Mouse (Mus musculus) erythroid progenitor cell, adult 5-6 weeks (primary cell): ENCODE data around the gene Gstp1. TPM values are rescaled to one million over a fixed set of nuclear protein-coding genes. Genes with fewer than 3 reads are reported as not detected.
"Not testable (repeated sequence)": the region's sequence is repeated elsewhere in the genome, so short reads cannot be mapped to it uniquely, and the experiment has no call there.

ENCODE experiments used
- ATAC-seq: replicated peaks from 2 replicates; pipeline ENCODE4 v1.8.0; 2016; ENCODE audit warnings: moderate number of reproducible peaks, mild to moderate bottlenecking, moderate TSS enrichment, inconsistent platforms; ENCODE audit not compliant: poor library complexity, low FRiP score, severe bottlenecking
- total RNA-seq, 2 experiments: library from RNA; stranded (forward) in 1 of 2; stranded (reverse) in 1 of 2; fragments of 150-400 nt in 1 of 2; fragments of 186-747, 209-891 nt in 1 of 2; gene quantifications; 2 replicates each; pipeline versions ENCODE4 v1.2.3 to v1.2.4; 2015 to 2017; ENCODE audit warnings: low replicate concordance in 2 of 2

The Gstp1 gene
- total RNA-seq, 2 experiments from 2014 or later = 22.8 to 185 TPM

DNA sequence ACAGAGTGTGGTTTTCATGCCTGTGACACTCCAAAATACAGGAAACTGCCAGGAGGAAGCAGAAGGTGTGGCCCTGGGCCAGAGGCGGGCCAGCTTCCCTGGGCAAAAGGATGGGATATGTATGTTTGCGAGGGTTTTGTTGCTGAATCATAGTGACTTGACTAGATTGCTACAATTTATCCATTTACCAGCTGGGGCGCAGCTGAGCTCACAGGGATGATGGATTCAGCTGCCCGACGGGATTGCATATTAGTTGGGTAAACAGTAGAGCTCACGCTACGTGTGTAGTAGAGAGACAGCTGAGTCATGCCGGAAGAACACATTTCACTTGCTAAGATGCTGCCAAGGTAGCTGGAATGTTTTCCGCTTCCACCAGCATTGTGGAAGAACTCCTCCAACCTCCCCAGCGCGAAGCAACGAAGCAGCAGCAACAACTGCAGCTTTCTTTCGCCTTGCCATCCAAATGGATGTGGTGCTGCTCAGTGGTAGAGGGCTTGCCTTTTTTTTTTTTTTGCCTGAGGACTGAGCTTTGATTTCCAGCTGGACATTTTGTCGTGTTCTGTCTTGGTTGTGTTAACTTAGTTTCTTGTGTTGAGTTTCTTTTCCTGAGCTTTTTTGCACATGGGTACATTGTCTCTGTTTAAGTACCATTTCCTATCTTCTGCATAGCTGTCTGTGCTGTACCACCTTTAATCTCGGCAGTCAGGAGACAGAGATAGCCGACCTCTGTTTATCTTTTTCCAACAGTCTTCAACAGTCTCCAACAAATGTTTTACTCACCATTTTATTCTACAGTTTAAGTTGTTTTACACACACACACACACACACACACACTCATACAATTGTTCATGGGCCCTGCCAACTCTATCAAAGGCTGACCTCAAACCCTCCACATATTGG is 8.4 kb upstream of the Gstp1 start, which contains the start of gene Gstp2:
Gstp2 (minus strand) TSS at position 58 of the 900 bp plus-strand sequence.
- ATAC-seq = peak; percentile 86

DNA sequence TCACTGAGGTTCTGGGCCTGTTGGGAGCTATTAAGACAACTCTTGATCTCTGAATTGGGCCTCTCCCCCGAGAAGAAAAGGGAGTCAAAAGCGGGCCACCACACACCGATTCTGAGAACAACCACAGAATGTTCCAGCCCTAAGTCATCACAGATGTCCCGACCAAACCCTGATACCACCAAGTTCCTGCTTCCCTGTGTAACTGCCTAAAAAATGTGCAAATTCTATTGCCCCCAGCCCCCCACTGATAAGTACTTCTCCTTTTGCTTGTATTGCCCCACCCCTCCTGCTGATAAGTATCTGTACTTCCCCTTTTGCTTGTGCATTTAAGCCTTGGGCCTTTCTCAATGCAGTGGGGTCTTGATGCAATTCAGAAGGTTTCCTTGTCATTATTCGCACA is 6.3 kb upstream of the Gstp1 start:
- not testable (repeated sequence) for ATAC-seq

DNA sequence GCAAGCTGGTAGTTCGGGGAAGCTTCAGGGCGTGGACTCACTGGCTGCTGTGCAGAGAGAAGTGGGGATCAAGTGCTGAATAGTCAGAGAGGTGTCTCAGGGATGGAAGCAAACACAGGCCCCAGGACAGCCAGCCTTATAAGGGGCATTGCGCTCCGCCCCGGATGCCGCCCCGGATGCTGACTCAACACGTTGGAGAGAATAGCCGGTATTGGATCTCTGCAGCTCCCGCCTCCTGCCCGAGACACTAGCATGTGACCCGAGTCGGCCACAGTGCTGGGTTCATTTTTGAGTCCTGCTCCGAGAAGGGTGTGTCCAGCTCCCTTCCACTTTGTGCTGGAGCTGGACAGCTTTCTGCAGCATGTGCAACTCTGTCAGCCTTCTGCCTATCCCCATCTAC is 4.3 kb upstream of the Gstp1 start:
- ATAC-seq = no peak

DNA sequence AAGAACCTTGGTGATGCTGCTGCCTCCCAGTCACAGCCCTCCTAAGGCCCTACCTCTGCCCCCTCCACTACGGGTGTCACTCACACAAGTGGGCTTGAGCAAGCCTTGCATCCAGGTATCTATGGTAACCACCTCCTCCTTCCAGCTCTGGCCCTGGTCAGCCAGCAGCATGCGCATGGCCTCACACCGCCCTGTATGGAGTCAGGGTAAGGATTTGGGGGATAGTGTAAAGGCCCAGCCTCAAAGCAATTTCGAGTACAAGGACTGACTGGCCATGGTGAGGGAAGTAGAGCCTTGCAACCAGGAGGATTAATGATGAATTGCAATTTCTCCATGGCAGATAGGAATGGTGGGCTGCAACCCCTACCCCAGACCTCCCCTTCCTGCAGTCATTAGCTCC is 3.7 kb upstream of the Gstp1 start:
- ATAC-seq = not testable (repeated sequence)

DNA sequence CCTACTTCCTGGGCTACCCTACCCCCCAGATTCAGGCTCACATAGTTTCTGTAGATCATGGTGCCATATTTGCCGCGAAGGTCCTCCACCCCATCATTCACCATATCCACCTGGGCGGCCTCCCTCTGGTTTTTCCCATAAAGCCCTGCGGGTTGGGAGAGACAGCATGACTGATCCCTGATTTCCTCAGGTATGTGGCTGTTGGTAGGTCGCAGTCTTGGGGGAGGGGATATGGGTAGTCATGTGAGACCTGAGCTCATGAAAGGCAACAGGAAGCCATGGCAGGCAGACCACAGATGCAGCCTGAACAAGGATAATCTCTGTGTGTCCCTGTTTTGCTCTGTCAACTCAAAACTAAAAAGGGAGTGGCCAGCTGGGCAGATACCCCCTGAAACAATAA is 3.2 kb upstream of the Gstp1 start:
- not testable (repeated sequence) for ATAC-seq

DNA sequence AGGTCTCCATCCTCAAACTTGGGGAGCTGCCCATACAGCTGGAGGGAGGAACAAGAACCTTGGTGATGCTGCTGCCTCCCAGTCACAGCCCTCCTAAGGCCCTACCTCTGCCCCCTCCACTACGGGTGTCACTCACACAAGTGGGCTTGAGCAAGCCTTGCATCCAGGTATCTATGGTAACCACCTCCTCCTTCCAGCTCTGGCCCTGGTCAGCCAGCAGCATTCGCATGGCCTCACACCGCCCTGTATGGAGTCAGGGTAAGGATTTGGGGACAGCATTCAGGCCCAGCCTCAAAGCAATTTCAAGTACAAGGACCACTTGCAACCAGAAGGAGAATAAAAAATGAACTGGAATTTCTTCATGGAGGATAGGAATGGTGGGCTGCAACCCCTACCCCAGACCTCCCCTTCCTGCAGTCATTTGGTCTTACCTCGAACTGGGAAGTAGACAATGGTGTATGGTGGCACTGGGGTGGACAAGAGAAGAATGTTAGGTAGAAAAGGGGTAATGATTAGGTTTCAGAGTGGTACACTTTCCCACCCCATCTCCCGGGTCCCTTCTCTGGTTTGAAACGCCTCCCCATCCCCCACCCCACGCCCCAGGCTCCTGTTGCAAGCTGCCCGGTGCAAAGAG is 514 bp downstream of the Gstp1 start:
- not testable (repeated sequence) for ATAC-seq

DNA sequence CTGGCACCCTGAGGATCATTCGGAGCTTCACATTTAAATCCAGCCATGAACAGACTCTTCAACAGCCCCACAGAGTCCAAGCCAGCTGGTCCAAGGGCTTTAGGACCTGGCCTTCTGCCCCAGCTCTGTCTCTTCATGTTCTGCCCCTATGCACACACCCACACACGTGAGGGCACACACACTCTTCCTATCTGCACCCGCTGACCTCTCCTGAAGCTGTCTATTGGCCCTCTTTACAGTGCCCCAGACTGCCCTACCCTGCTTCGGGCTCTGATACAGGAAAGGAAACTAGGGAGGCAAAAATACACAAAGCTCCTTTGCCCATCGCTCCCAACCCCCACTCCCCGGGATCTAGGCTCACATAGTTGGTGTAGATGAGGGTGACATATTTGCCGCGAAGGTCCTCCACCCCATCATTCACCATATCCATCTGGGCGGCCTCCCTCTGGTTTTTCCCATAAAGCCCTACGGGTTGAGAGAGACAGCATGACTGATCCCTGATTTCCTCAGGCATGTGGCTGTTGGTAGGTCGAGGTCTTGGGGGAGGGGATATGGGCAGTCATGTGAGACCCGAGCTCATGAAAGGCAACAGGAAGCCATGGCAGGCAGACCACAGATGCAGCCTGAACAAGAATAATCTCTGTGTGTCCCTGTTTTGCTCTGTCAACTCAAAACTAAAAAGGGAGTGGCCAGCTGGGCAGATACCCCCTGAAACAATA is 1.3 kb downstream of the Gstp1 start:
- ATAC-seq = no peak

DNA sequence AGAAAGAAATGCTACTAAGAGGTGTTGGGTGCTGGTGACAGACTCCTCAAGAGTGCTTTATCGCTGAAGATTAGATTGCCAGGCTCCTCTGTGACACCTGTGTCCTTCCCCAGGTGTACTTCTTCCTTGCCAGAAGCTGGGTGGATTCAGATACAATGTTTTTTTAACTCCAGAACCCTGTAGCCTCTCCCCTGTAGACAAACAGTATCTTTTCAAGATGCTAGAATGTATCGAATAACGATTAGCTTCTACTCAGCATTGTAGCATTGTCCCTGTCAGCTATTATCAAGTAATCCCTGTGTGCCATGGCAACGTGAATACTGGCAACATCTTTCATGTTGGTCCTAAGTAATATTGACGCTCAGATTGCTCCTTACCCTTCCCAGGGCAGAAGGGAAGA is 4.0 kb downstream of the Gstp1 start:
- no peak for ATAC-seq

DNA sequence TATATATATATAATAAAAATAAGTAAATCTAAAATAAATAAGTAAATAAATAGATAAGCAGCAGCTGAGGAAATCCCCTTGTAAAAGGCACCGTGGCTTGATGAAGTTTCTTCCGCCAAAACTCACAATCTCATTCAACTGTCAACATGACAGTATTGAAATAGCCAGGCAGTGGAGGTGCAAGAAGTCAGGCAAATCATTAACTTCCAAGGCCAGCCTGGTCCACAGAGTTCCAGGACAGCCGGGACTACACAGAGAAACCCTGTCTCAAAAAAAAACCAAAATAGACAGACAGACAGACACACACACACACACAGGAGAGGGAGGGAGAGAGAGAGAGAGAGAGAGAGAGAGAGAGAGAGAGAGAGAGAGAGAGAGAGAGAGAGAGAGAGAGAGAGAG is 4.5 kb downstream of the Gstp1 start:
- ATAC-seq = no peak

DNA sequence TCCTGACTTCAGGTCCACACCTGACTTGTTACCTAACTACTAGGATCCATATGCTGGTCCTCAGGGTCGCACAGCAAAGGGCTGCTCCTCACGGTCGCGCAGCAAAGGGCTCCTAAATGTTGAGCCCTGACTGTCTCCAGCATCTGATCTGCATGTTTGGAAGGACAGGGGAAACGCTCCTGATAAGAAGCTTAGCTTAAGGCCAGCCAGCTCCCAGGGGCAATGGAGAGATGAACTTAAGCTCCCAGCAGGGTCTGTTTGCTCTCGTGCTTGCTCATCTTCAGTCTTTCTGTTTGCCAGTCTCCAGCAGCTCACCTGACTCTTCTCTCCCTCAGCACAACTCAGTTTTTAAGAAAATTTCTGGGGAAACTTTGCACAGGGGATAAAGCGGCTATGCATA is 5.1 kb downstream of the Gstp1 start:
- no peak for ATAC-seq

DNA sequence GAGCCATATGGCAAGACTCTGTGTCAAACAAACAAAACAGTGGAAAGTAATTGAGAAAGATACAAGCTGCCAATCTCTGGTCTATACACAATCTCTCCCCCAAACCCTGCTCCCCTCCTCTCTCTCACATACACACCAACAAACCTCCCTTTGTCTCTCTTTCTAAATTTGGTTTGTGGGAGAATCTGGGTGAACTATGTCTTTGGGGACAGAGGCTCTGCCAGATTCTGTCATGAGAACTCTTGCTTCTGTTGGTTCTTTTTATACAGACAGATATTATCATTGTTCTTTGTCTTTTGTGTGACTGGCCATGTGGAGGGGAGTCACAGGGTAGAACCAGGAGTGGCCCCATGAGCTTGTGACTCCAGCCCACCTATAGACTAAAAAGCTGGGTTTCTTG is 10.2 kb downstream of the Gstp1 start:
- ATAC-seq = no peak

DNA sequence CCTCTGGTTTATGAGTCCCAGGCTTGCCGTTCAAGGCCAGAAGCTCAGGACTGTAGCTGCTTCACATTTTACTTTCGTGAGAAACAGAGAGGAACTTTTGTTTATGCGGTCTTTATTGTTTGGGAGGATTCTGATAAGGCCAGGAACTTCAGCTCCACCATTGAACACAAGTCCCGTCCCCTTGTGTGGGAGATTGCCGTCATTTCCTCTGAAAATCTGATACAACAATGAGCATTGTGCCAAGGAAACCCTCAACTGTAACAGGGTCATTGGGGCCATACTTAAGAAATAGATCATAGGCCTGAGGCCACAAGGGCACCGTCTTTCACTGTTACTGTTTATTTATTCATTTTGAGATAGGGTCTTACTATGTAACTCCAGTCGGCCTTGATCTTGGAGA is 14.6 kb downstream of the Gstp1 start:
- no peak for ATAC-seq

DNA sequence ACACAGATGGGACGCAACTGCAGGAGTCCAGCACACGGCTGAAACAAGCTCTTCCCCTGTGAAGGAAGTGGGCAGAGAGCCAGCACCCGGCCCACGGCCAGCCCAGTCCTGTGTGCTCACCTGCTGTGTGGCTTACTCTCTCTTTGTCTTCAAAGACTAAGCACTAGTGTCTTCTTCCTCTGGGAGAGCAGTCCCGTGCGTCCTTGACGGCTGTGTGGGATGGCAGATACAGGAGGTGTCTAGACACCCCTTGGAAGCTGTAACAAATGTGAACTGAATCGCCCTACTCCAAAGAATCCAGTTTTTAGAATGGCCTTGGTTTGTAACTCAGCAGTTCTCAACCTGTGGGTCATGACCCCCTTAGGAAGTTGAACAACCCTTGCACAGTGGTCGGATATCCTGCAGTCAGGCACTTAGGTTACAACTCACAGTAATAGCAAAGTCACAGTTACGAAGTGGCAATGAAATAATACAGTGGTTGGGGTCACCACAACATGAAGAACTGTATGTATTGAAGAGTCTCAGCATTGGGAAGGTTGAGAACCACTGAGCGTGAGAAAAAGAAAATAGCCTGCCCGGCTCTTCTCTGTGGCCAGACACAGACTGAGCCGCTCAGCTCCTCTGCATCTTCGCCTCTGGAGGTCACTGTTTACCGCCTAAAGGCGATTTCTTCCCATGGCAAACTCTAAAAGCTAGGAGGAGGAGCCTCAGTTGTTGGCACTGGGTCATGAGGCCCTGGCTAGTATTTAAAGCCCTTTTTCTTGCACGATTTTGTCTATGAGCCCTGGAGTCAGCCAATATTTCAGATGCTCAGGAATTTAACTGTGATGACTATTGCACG is 18.8 kb downstream of the Gstp1 start:
- peak; percentile 94 for ATAC-seq

DNA sequence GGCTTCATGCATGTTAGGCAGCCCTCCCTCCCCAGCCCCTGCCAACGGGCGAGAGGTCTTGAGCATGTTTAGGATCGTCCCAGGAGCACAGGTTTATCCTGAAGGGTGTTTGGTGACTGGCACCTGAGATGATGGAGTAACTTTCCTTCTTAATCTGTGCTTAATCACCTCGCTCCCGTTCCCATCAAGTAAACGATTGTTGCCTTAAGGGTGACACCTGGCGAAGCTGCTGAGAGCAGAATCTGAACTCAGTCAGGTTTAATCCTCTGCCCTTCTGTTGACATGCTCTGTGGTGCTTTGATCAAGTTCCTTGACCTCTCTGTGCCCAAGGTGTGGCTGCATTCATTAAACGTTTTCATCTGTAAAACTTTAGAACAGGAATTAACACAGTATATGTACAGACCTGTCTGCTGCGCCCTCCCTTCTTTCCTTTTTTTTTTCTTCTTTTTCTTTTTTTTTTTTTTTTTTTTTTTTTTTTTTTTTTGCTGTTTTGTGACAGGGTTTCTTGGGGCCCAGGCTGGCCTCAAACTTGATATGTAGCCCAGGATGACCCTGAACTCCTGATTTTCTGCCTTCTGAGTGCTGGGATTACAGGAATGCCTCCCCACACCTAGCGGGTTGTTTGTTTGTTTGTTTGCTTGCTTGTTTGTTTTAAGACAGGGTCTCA is 19.7 kb downstream of the Gstp1 start:
- ATAC-seq = no peak

DNA sequence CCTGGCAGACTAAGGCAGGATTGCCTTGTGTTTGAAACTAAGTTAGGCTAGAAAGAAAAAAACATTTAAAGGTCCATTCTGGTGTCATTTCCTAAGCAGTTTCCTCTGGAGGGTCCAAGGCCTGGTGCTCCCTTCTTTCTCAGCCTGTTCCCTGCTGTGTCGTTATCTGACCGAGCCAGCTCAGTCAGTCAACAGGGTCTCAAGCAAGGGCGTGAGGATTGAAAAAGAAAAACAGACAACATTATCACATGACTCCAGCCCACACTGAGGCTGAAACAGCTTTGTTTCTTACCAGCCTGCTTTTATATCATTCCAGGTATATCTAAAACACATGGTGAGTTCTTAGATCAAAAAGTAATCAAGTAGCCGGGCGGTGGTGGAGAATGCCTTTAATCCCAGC is 22.1 kb downstream of the Gstp1 start:
- no peak for ATAC-seq

DNA sequence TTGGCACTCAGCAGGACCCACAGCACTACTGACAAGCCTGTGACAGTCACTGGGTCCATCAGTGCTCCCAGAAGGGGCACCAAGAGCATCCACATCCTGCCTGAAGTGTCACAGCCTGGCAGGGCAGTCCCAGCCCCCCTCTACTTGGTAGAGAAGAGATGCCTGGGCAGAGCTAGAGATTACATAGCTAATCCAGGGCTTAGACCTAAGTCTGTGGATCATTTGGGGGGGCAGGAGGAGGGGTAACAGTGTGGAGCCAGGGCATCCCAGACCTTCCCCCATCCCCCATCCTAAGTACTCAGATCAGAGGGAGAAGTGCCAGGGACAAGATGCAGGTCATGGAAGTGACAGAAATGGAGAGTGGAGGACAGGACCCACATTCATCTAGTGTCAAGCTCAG is 23.0 kb downstream of the Gstp1 start:
- ATAC-seq = no peak

DNA sequence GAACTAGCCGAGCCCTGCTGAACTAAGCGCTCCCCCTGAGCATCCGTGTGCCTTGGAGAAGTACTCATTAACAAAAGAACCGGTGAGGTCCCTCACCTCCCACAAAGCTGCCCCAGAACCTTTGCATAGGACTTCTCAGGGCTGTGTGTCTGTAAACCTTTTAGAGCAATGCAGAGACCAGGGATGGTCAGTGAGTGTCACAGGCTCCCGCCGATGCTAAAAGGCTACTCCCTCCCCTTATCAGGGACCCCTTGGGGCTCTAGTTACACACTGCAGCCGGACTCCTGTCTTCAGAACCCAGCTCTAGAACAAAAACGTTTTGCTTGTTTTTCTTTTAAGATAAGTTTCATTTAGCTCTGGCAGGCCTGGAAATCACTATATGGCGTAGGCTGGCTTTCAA is 24.7 kb downstream of the Gstp1 start:
- ATAC-seq = peak; percentile 44

DNA sequence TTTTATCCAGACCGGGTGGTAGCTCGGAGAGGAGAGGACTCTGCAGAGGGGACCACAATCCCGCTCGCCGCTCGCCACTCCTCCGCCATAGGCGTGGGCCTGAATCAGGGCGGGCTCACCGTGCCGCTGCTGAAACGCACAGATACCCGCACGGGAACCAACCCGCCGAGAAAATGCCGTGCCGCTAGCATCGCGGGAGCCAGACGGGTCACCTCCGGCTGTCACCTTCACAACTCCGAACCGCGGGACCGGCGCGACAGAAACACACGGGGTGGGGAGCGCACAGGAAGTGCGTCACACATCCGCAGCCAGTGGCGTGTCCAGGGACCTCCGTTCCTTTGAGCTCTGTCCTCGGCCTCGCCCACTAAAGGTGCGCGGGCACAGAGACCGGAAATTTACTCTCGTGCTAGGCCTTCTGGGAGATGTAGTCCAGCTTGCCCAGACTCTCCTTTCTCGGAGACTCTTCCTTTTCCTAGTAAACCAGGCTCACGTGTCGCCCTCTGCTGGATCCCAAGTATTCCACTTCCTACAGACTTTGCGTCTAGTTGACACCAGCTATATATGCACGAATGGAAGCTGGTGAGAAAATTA is 25.3 kb downstream of the Gstp1 start, which contains the start of gene Ndufv1:
Ndufv1 (minus strand) TSS at position 375 of the 591 bp plus-strand sequence.
- ATAC-seq = peak; percentile 94

DNA sequence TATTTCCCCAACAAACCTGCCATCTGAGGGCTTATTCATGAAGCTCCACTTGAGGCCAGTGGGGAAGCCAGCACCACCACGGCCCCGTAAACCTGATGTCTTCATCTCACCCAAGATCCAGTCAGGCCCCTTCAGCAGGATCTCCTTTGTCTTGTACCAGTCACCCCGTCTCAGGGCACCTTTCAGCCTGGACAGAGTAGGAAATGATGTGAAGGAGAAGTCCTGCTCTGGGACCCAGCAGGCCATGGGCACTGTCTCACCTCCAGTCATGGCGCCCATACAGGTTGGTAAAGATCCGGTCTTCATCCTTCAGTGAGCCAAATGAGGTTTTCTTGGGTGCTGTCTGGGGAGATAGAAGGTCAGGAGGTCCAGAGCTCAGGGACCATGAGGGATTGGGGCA is 26.7 kb downstream of the Gstp1 start:
- ATAC-seq = no peak
